Mouse (Mus musculus) liver, adult 10 weeks (tissue): Measurements from ENCODE around the gene Kcnk2. TPM values are rescaled to one million over a fixed set of nuclear protein-coding genes. Genes with fewer than 3 reads are reported as not detected.

ENCODE experiments used
- polyA plus RNA-seq: library from polyadenylated mRNA; stranded (reverse); fragments of 350-450 nt; fragmentation: Illumina TruSeq; extraction: RNeasy Lipid Tissue Mini Kit (QIAGEN cat#74804); gene quantifications from one replicate; pipeline ENCODE4 v1.2.3, GENCODE M21; 2014; ENCODE audit warnings: low read depth, low replicate concordance

The Kcnk2 gene
- polyA plus RNA-seq, result not detected

DNA sequence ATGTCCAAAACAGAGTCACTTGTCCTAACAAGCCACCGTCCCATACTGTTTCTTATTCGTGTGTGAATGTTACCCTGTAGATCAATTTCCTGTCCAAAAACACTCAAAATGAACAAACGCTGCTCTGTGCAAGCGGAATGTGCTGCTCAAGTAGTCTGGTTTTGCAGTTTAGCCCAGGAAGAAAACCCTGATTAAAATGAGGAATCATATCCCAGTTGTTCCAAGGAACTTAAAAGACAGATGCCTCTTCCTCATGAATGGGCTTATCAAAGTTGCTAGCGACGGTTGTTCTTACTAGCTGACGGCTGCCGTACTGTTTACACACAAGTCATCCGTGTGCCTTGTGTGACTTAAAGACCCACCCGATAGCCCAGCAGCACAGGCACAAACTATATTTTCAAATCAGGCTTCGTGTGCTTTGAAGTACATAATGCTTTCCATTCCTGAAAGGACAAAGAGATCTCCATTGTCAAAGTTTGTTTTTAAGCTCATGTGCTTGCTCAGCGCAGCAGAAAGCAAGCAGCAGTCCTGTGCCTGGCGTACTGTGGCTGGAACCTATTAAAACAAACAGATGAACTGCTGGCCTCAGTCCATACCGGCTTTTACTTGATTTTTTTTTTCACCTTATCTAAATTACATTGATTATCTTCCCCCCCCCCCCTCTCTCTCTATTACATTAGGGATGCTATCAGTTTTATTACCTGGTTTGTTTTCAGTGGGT, at the start of gene Kcnk2:
Gene Kcnk2, minus strand, starts transcription at position 51 of the 721 bp plus-strand sequence.

